Mouse (Mus musculus) heart, adult 18-20 months (tissue): ENCODE results near the gene Six3. TPM values are rescaled to one million over a fixed set of nuclear protein-coding genes. Genes with fewer than 3 reads are reported as not detected.

Experiments
- DNase-seq, 2 experiments: peaks; one replicate each; pipeline ENCODE4 v3.0.0; 2021 to 2022; ENCODE audit warnings: mixed read lengths in 1 of 2
- long read RNA-seq, 2 experiments: library from polyadenylated mRNA; stranded (forward); transcript quantifications; one replicate each; pipeline ENCODE4 v2.0.0; 2021
- total RNA-seq, 2 experiments: library from RNA; stranded (reverse); gene quantifications; 2 replicates each; pipeline ENCODE4 v1.2.3; 2021

The Six3 gene
- total RNA-seq, result not detected
- long read RNA-seq, experiment 1, result 0 reads
- long read RNA-seq, experiment 2, result 0 reads

GRCm38 (mm10) chr17:85613266-85613860 lies at the start of gene Six3:
Gene Six3, plus strand, starts transcription at chr17:85613608.
- no peak for DNase-seq

DNA sequence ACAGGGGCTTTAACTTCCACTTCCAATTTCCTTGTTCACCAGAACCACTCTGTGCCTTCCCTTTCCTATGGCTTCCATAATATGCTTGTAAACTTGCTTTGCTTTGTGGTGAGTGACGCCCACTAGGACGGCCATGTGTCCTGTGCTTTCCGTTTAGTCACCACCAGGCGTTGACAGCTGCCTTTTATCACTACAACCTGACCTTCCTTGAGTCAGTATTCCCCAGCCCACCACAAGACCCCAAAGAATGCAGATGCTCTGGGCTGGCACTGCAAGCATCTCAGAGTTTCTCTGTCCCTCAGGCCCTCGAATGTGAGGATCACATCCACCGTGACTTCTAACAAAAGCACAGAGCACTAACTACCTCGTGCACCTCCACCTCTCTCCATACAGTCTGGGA lies 49.3 kb upstream of the Six3 start:
- no peak for DNase-seq

DNA sequence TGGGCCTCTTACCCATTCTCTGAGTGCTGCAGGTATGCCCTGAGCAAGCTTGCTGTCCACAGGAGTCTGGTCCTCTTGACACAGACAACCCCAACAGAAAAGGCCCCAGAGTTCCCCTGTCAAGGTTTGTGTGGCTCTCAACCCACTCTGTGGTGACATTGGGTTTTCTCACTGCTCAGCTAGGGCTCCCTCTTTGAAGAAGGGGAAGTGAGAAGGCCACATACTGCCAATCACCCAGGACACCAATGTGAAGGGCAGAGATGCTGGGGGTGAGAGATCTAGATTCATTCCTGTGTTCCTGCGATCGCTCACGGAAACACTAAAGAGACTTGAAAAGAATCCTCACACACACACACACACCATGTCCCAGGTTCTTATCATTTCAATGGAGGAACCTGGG lies 39.4 kb upstream of the Six3 start:
- no peak for DNase-seq

GRCm38 (mm10) chr17:85578290-85578689 lies 35.1 kb upstream of the Six3 start:
- peak in 1 of 2 experiments; percentile 15 for DNase-seq

GRCm38 (mm10) chr17:85579350-85579749 lies 34.1 kb upstream of the Six3 start:
- DNase-seq, result no peak

DNA sequence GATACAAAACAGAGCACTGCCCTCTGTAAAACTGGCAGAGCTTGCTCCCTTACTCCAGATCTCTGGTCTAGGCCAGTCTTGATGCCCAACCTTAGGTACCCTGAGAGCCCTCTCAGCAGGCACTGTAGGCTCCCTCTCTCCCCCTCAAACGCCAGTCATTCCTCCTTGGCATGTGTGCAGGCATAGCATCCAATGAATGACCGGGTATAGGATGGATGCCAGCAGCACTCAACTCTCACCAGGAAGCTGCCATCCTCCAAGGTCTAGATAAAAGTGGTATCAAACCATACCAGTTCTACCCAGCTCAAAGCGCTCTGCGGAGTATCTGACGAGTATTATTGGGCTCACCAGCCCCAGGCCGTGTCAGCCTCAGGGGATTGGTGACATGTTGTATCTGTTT lies 33.2 kb upstream of the Six3 start:
- DNase-seq, result peak; percentile 32 to 53

GRCm38 (mm10) chr17:85584170-85584569 lies 29.2 kb upstream of the Six3 start:
- DNase-seq, result no peak

DNA sequence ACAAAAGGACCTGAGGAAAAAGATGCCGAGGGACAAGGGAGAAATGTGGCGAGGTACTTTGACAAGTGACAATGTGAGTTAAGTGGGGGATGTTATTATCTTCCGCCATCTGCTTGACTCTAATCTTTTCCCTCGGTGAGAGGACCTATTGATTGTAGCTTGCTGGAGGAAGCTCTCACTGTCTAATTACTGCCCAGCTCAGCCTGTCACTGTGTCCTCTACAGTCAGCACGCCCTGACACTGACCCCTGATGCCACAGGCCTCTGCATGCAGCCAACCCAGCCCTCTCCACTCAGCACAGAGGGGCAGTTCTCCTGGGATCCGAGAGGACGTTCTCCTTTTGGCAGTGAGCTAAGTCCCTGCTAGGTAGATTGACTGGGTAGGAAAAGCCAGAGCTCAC lies 28.8 kb upstream of the Six3 start:
- DNase-seq, result no peak

- no peak for DNase-seq
These were observed 27.6 kb upstream of the Six3 start for GRCm38 (mm10) chr17:85585779-85586178.

GRCm38 (mm10) chr17:85591976-85592375 lies 21.4 kb upstream of the Six3 start:
- no peak for DNase-seq

DNA sequence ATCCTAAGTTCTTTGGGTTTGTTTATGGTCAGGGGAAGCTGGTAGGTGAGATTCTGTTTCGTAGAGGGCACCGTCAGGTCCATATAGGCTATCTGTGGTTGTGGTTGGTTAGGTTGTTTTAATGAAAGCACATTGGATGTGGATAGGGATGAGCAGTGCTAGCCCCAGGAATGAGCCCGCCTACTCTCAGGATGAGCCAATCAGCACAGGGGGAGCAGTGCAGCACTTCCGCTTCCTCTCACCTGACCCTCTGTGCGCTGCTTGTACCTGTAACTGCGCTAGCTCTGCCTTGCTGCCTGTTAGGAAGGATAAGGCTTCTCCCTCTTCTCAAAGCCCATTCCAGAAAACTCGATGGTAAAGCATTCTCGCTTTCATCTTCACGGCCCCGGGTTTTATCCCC lies 17.6 kb upstream of the Six3 start:
- DNase-seq, result no peak

DNA sequence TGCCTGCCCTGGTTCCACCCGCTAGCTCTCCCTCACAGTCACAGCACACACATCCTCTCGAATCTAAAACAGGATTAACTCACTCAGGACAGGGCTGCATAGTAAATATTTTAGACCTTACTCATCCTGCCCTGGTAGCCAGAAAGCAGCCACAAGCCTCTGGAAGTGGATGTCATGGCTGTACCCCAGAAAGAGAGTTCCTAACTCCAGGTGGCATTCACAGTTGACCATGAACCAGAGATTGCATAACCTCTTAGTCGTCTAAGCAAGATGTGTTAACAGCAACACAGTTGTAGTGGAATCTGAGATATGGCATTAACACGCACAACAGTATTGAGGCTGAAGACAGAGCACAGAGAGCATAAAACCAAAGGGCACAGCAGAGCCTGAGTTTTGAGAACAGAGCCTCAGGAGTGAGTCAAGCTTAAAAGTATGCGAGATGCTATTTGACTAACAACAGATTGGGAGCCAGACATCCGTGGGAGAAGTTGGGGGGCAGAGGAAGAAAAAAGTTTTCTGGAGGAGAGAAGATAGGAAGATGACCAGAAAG lies 17.0 kb upstream of the Six3 start:
- no peak for DNase-seq

DNA sequence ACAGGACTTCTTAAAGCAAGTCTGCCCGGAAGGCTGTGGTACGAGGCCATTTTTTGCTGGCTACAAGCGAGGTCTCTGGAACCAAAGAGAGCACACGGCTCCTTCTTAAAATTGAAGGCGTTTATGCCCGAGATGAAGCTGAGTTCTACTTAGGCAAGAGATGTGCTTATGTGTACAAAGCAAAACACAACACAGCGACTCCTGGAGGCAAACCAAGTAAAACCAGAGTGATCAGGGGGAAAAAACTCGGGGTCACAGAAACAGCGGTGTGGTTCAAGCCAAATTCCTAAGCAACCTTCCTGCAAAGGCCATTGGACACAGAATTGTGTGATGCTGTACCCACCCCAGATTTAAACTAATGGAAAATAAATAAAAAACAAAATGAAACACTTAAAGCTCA lies 13.9 kb upstream of the Six3 start:
- no peak for DNase-seq

DNA sequence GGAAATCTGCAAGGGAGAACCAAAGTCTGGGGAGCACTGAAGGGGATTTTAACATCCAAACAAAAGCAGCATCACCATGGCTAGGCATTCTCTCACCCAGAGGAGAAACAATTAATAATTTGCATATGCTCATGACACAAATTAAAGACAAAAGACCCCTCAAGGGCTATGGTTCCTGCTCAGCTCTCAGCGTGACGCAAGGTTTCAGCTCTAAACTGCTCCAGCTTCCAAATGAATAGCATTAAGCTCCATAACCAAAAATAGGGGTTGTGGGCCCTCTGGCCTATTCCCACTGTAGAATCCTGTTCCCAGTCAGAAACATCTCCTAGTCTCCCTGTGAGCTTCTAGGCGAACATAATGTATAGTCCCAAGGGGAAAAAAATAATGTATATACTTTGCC lies 6.9 kb upstream of the Six3 start:
- DNase-seq, result no peak

DNA sequence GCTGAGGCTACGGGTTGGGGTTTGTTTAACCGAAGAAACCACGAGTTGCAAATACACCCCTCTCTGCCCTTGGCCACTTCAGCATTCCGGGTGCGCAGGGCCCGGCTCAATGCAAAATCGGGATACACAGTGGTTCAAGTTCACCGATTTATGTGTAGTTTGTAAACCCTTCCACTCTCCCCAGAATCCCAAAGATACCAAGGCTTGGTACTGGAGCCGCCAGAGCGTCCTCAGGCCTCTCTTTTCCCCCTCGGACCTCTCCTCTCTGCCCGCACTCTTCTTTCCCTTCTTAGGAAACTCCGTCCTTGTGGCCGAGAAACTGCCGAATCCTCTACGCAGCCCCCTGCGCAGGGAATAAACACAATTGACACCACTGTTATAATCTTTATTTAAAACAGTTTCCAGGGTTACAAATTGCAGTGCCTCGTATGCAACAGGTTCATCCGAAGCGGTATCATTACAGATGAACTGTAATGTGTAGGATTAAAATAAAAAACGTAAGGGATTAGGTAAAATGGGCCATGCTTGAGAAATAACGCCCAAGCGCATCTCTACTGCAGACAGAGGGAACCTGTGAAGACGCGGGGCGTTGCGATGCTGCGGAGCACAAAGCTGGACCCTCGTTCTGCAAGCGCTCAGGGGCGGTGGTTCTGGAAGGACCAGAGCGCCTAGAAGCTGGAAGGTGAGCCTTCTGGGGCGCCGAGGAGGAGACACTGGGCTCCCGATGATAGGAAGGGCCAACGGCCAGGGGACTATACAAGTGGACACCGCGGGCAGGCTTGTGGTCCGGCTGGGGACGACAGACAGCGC lies 5.6 kb upstream of the Six3 start:
- no peak for DNase-seq

DNA sequence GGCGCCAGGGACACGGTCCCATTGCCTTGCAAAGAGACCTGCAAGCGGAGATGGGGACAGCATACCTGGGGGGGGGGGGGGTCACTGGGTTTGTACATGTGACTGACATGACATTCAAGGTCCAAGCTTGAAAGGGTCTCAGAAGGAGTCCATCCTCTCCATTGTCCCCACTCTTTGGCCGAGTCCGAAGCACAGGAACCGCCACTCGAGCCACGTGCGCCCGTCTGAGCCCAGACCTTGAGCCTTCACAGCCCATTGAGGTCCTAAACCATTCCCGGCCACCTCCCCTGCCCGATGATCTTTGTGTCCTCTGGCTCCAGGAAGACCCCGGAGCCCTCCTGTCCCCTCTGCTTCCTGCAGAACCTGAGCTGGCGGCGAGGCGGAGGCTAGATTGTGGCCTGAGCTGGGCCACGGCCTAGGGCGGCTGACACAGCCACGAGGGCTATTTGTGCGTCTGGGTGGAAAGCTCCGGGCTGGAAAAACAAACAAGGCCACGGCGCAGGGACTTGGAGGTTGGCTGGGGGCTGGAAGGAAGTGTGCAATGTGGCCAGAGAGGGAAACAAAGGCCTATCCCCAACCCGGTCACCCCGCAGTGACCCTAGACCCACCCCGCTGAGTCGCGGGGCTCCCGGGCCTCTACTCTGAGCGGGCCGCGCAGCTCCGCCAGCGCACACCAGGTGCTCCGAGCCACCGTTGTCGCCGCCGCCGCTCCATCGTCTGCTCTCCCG lies 4.9 kb upstream of the Six3 start:
- DNase-seq, result no peak

DNA sequence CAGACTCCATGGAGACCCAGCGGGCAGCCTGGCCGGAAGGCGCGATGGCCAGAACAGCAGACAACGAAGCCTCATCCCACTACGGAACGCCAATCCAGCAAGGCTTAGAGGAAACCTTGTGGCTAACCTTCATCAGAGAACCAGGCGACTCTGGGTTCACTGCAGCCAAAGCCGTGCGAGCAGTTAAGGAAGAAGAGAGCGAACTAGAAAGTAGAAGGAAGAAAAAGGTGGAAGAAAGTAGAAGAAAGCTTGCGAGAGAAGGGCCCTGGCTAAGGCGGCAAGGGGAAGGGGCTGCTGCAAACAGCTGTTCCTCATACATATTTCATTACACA lies 4.3 kb upstream of the Six3 start:
- no peak for DNase-seq

DNA sequence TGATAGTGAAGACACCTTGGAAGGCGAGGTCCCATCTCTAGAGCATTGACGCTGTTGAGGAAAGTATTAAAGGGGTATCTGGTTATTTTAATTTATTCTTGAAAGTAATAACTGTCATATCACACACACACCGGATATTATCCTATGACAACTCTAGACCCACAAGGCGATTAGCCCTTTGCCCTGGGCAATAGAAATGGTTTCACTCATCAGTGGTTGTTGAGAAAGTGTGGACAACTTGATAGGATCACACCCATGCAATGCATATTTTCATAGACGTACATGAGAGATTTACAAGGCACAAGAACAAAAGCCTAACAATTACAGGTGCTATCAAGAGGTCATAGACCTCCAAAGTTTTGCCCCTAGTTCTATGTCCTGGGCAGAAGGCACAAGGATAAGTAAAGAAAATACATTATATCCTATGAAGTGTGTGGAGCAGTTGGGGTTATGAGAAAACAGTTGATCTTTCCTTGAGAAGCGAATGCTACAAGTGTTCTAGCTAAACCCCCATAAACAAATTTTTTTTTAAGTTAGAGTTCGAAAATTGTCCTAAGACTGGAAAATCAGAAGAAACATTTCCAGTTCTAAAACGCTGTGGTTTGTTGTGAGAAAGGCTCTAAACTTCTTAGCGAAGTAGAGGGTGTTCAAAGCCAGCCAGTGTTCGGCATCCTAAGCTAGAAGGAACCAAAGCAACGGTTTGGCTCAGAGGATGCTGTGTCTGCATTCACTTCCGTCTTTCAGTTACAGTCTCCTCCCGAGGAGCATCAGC lies 3.6 kb upstream of the Six3 start:
- DNase-seq, result no peak

DNA sequence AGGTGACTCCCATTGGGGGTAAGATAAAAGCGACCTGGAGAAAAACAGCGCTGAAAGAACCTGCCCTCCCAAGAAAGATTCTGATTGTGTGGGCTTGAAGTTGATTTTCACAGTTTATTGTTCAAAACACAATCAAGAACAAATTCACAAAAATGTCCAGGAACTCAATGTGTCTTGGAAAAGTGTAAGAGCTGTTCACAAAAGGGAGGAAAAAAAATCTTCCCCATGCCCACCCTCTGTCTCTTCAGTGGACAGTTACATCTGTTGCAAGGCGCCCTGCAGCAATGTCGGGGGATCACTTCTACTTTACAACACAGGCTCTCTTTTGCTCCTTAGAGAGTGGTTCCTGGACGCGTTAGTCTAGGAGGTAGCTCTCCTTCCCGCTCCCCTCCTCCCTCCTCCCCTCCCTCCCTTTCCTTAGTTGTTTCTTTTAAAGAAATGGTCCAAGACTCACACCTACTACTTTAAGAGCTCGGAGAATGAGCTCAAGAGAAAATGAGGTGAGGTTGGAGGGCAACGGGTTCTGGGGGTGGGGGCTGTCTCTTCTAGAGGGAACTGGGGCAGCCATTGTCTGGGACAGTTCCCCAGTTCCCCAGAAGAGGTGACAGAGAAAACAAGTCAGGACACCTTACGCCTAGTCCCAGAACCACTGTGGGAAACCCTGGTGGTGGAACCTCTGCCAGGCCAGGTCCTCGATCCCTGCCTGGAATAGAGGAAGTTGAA lies 2.9 kb upstream of the Six3 start:
- no peak for DNase-seq

GRCm38 (mm10) chr17:85611521-85612515 lies 1.6 kb upstream of the Six3 start:
- no peak for DNase-seq
